Mouse (Mus musculus) small intestine, adult 2 months (tissue): ENCODE measurements around the gene Dpp4. TPM values are rescaled to one million over a fixed set of nuclear protein-coding genes. Genes with fewer than 3 reads are reported as not detected.

Experiments
- H3K27ac ChIP-seq: fragments of 200-500 bp; 2 replicates; pipeline ENCODE4 v1.5.1; 2012; ENCODE audit warnings: low read depth, low read length, control low read depth, inconsistent platforms; ENCODE audit not compliant: insufficient read depth
- H3K27me3 ChIP-seq: fragments of 200-500 bp; 2 replicates; pipeline ENCODE4 v1.6.1; 2012; ENCODE audit warnings: mild to moderate bottlenecking, moderate library complexity, low read length, inconsistent platforms; ENCODE audit not compliant: control insufficient read depth, insufficient read depth
- H3K36me3 ChIP-seq: fragments of 200-500 bp; 2 replicates; pipeline ENCODE4 v1.6.1; 2012; ENCODE audit warnings: mild to moderate bottlenecking, low read length, control low read depth, inconsistent platforms; ENCODE audit not compliant: control insufficient read depth, insufficient read depth
- H3K4me1 ChIP-seq: fragments of 200-500 bp; 2 replicates; pipeline ENCODE4 v1.6.1; 2012; ENCODE audit warnings: low read length, inconsistent platforms, mixed read lengths; ENCODE audit not compliant: control insufficient read depth, insufficient read depth, insufficient read length
- H3K4me3 ChIP-seq: fragments of 200-500 bp; 2 replicates; pipeline ENCODE4 v1.5.1; 2012; ENCODE audit warnings: low read depth, mild to moderate bottlenecking, control low read depth, inconsistent platforms, low read length, moderate library complexity
- CTCF ChIP-seq: fragments of 200-500 bp; IDR thresholded peaks from 2 replicates; pipeline ENCODE4 v1.5.1; 2012; ENCODE audit warnings: low read depth, mild to moderate bottlenecking, control low read depth, inconsistent platforms, low read length, moderate library complexity, mixed read lengths; ENCODE audit not compliant: insufficient replicate concordance, insufficient read length; ENCODE audit errors: extremely low read depth
- POLR2A ChIP-seq: fragments of 200-500 bp; IDR thresholded peaks from 2 replicates; pipeline ENCODE4 v1.6.1; 2012; ENCODE audit warnings: low read depth, mild to moderate bottlenecking, control low read depth, inconsistent platforms, low read length, moderate library complexity
- WGBS: fragments of 180-500 bp; shearing (Covaris S2); methylation state at CpG from one replicate; pipeline ENCODE4 v1.1.7; 2018; 5-methylcytosine and 5-hydroxymethylcytosine counted together
- polyA plus RNA-seq: library from polyadenylated mRNA; depleted of rRNA; stranded (reverse); fragments of >200 nt; gene quantifications from 2 replicates; pipeline ENCODE4 v1.2.3, GENCODE M21; 2012

Gene Dpp4
- polyA plus RNA-seq, 1 experiment: 77.5 TPM

GRCm38 (mm10) chr2:62341061-62341733, 70.8 kb downstream of the Dpp4 start:
- peaks cover 36% of the 10 kb centered on the region for H3K36me3 ChIP-seq
- H3K4me3 ChIP-seq: no peak overlapping the region
- no peaks in the 10 kb centered on the region for H3K4me1 ChIP-seq
- TF ChIP-seq POLR2A (no peak), CTCF (no peak)
- H3K27me3 ChIP-seq: no peaks in the 10 kb centered on the region
- H3K27ac ChIP-seq: no peak overlapping the region
- whole genome bisulfite sequencing: 80% methylated on average over 3 of the region's 3 CpGs

GRCm38 (mm10) chr2:62339222-62339944, 72.6 kb downstream of the Dpp4 start:
- Histone ChIP-seq H3K4me3 (no peak overlapping the region), H3K36me3 (peaks cover 29% of the 10 kb centered on the region), H3K27ac (no peak overlapping the region), H3K4me1 (no peaks in the 10 kb centered on the region), H3K27me3 (no peaks in the 10 kb centered on the region)
- TF ChIP-seq POLR2A: no peak
- no peak for TF ChIP-seq CTCF
- WGBS: 75% methylated on average over 4 of the region's 4 CpGs

- TF ChIP-seq POLR2A: no peak
- no peak for TF ChIP-seq CTCF
- no peaks in the 10 kb centered on the region for H3K27me3 ChIP-seq
- H3K4me1 ChIP-seq: no peaks in the 10 kb centered on the region
- whole genome bisulfite sequencing: 87% methylated on average over 7 of the region's 7 CpGs
- no peak overlapping the region for H3K4me3 ChIP-seq
- H3K36me3 ChIP-seq: peaks cover 34% of the 10 kb centered on the region
- no peak overlapping the region for H3K27ac ChIP-seq
These were observed 74.9 kb downstream of the Dpp4 start for GRCm38 (mm10) chr2:62337086-62337485.

GRCm38 (mm10) chr2:62334397-62335243, 77.4 kb downstream of the Dpp4 start:
- no peak for TF ChIP-seq CTCF
- no peak for TF ChIP-seq POLR2A
- peaks cover 27% of the 10 kb centered on the region for H3K36me3 ChIP-seq
- no peaks in the 10 kb centered on the region for H3K27me3 ChIP-seq
- H3K27ac ChIP-seq: no peak overlapping the region
- no peaks in the 10 kb centered on the region for H3K4me1 ChIP-seq
- no peak overlapping the region for H3K4me3 ChIP-seq
- 90% methylated on average over 4 of the region's 4 CpGs for WGBS

- Histone ChIP-seq H3K4me1 (no peaks in the 10 kb centered on the region), H3K27me3 (no peaks in the 10 kb centered on the region), H3K27ac (no peak overlapping the region), H3K4me3 (no peak overlapping the region), H3K36me3 (peaks cover 22% of the 10 kb centered on the region)
- TF ChIP-seq CTCF: no peak
- TF ChIP-seq POLR2A: no peak
- WGBS: 92% methylated on average over 8 of the region's 8 CpGs
These were observed 79.6 kb downstream of the Dpp4 start for GRCm38 (mm10) chr2:62332465-62332864.

GRCm38 (mm10) chr2:62331913-62332312, 80.1 kb downstream of the Dpp4 start:
- Histone ChIP-seq H3K27ac (no peak overlapping the region), H3K36me3 (peaks cover 22% of the 10 kb centered on the region), H3K27me3 (no peaks in the 10 kb centered on the region), H3K4me3 (no peak overlapping the region), H3K4me1 (no peaks in the 10 kb centered on the region)
- 73% methylated on average over 4 of the region's 4 CpGs for WGBS
- no peak for TF ChIP-seq CTCF
- TF ChIP-seq POLR2A: no peak
